Mouse (Mus musculus) ES-Bruce4 (cell line): ENCODE measurements around the gene Dhrs1. TPM values are rescaled to one million over a fixed set of nuclear protein-coding genes. Genes with fewer than 3 reads are reported as not detected.

ENCODE experiments used
- H3K27ac ChIP-seq: 2 replicates; pipeline ENCODE4 v1.5.1; 2012; ENCODE audit warnings: low read length, inconsistent platforms; ENCODE audit not compliant: insufficient read depth
- H3K27me3 ChIP-seq: 2 replicates; pipeline ENCODE4 v1.6.1; 2012; ENCODE audit warnings: mild to moderate bottlenecking, low read length, inconsistent platforms; ENCODE audit not compliant: control insufficient read depth, poor library complexity, insufficient read depth, severe bottlenecking
- H3K36me3 ChIP-seq: 2 replicates; pipeline ENCODE4 v1.6.1; 2012; ENCODE audit warnings: inconsistent platforms, mild to moderate bottlenecking, low read length, moderate library complexity; ENCODE audit not compliant: control insufficient read depth, poor library complexity, insufficient read depth, severe bottlenecking
- H3K4me1 ChIP-seq: one replicate; pipeline ENCODE4 v1.8.1; 2011; ENCODE audit warnings: low read length; ENCODE audit not compliant: control insufficient read depth, insufficient read depth
- H3K4me3 ChIP-seq: 2 replicates; pipeline ENCODE4 v1.5.1; 2011; ENCODE audit warnings: low read depth, mild to moderate bottlenecking, low read length
- H3K9ac ChIP-seq: 2 replicates; pipeline ENCODE4 v1.6.1; 2012; ENCODE audit warnings: low read depth, mild to moderate bottlenecking, inconsistent platforms; ENCODE audit not compliant: poor library complexity, severe bottlenecking
- H3K9me3 ChIP-seq: replicated peaks from 2 replicates; pipeline ENCODE4 v1.6.1; 2012; ENCODE audit warnings: mild to moderate bottlenecking, low read length, inconsistent platforms; ENCODE audit not compliant: control insufficient read depth, poor library complexity, insufficient read depth, severe bottlenecking
- CTCF ChIP-seq: IDR thresholded peaks from one replicate; pipeline ENCODE4 v1.8.1; 2011; ENCODE audit warnings: low read depth, low read length
- EP300 ChIP-seq: IDR thresholded peaks from 2 replicates; pipeline ENCODE4 v1.6.1; 2011; ENCODE audit warnings: low read depth, low read length; ENCODE audit not compliant: insufficient read depth
- POLR2A ChIP-seq: IDR thresholded peaks from one replicate; pipeline ENCODE4 v1.8.1; 2011; ENCODE audit warnings: low read length; ENCODE audit not compliant: insufficient read depth
- polyA plus RNA-seq: library from polyadenylated mRNA; stranded (reverse); fragments of >200 nt; gene quantifications from 2 replicates; pipeline ENCODE4 v1.2.4, GENCODE M21; 2011; ENCODE audit warnings: low read depth; ENCODE audit not compliant: missing spikeins, insufficient read depth, insufficient read length

Dhrs1 gene
- polyA plus RNA-seq, 1 experiment = 38.9 TPM

- no peaks in the 10 kb centered on the region for H3K9me3 ChIP-seq
- 0 out of 2 replicates have a peak overlapping the region, but pooled peaks have one; percentile 3 for H3K9ac ChIP-seq
- H3K4me1 ChIP-seq = peaks cover 3% of the 10 kb centered on the region
- H3K4me3 ChIP-seq = peak overlapping the region; percentile 37
- no peaks in the 10 kb centered on the region for H3K36me3 ChIP-seq
- H3K27me3 ChIP-seq = no peaks in the 10 kb centered on the region
- H3K27ac ChIP-seq = no peak overlapping the region
- TF ChIP-seq CTCF (peak; percentile 43), POLR2A (no peak), EP300 (no peak)
Observed at GRCm38 (mm10) chr14:55767519-55768414, 22.3 kb upstream of the Dhrs1 start.

- Histone ChIP-seq H3K9me3 (no peaks in the 10 kb centered on the region), H3K4me3 (no peak within 1 kb of the TSS), H3K36me3 (no peaks in the 10 kb centered on the region), H3K4me1 (peaks cover 3% of the 10 kb centered on the region), H3K27me3 (no peaks in the 10 kb centered on the region), H3K9ac (no peak within 1 kb of the TSS), H3K27ac (no peak within 1 kb of the TSS)
- TF ChIP-seq CTCF (no peak), EP300 (no peak), POLR2A (no peak)
Observed at GRCm38 (mm10) chr14:55765696-55766095, 20.2 kb upstream of the Dhrs1 start, which contains the start of gene Ltb4r1. Gene Ltb4r1, plus strand, starts transcription at chr14:55765962.

DNA sequence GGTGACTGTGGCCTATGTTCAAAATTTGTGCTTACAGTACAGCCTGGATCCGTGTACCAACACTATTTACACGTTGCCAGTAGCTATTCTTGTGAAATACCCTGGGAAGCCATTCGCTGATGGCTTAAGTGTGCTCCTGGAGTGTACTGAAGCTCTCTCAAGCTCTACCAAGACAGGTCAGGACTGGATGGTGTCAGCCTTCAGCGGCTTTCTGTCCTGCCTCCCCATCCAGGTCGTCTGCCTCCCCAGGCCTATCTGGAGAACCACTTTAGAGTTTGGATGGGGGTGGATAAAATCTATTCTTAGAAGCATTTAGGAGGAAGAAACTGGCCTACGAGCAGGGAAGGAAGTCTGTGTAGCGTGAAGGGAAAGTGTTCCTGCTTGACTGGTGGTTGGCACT, 17.7 kb upstream of the Dhrs1 start:
- no peaks in the 10 kb centered on the region for H3K9me3 ChIP-seq
- no peak overlapping the region for H3K27ac ChIP-seq
- H3K9ac ChIP-seq = peak overlapping the region; percentile 76
- TF ChIP-seq CTCF (no peak), EP300 (no peak), POLR2A (no peak)
- H3K4me3 ChIP-seq = no peak overlapping the region
- H3K27me3 ChIP-seq = no peaks in the 10 kb centered on the region
- no peaks in the 10 kb centered on the region for H3K36me3 ChIP-seq
- peaks cover 3% of the 10 kb centered on the region for H3K4me1 ChIP-seq

GRCm38 (mm10) chr14:55762001-55762821, 16.7 kb upstream of the Dhrs1 start:
- peaks cover 2% of the 10 kb centered on the region for H3K4me1 ChIP-seq
- peak overlapping the region; percentile 56 for H3K4me3 ChIP-seq
- TF ChIP-seq EP300 = no peak
- no peak for TF ChIP-seq CTCF
- TF ChIP-seq POLR2A = no peak
- H3K27ac ChIP-seq = no peak overlapping the region
- H3K9ac ChIP-seq = peak overlapping the region; percentile 76
- H3K9me3 ChIP-seq = no peaks in the 10 kb centered on the region
- no peaks in the 10 kb centered on the region for H3K27me3 ChIP-seq
- no peaks in the 10 kb centered on the region for H3K36me3 ChIP-seq

GRCm38 (mm10) chr14:55761163-55761562, 15.7 kb upstream of the Dhrs1 start, which contains the start of gene Ltb4r2:
Gene Ltb4r2, plus strand, starts transcription at chr14:55761428.
- Histone ChIP-seq H3K4me3 (peak within 1 kb of the TSS; percentile 56), H3K9ac (peak within 1 kb of the TSS; percentile 76), H3K27ac (no peak within 1 kb of the TSS), H3K9me3 (no peaks in the 10 kb centered on the region), H3K27me3 (no peaks in the 10 kb centered on the region), H3K4me1 (no peaks in the 10 kb centered on the region), H3K36me3 (0 out of 2 replicates have a peak, but pooled peaks cover 2% of the 10 kb centered on the region)
- TF ChIP-seq CTCF = no peak
- no peak for TF ChIP-seq POLR2A
- no peak for TF ChIP-seq EP300
